8 mouse cellular contexts compared by ENCODE assay signal in genomic region chr17:69383941-69384665, GRCm38 (mm10). TPM values are rescaled to one million over a fixed set of nuclear protein-coding genes. Genes with fewer than 3 reads are reported as not detected.
DNase-seq lines count a peak whose midpoint lies in the region; ATAC-seq lines count a peak whose summit lies in the region.

No protein-coding gene starts in this region.

- H3K4me2 ChIP-seq in intestine, embryonic 16.5 days (ENCODE audit: low read depth, low read length): peak overlapping the region; percentile 83

- H3K9ac ChIP-seq in intestine, embryonic 16.5 days (ENCODE audit: low read depth, low read length): peak overlapping the region; percentile 96

- no peaks in the 10 kb centered on the region for H3K27me3 ChIP-seq in intestine, embryonic 16.5 days (replicated peaks; ENCODE audit: control insufficient read depth, insufficient read depth, low read length)

- DNase-seq in urinary bladder, adult 18-20 months (ENCODE audit: low spot score in 2 of 2): peak; percentile 40 to 68
- no peak for DNase-seq in urinary bladder, adult 2 months (ENCODE audit: low spot score)
- peak; percentile 43 for DNase-seq in embryo, embryonic 11.5 days (ENCODE audit: low read depth, low spot score)
- DNase-seq in gastrocnemius, postnatal 36 days: peak; percentile 45 to 72
- peak; percentile 78 to 88 for DNase-seq in left cerebral cortex, postnatal 25 days (ENCODE audit: low spot score in 2 of 2)
- peak; percentile 73 for DNase-seq in mesoderm, embryonic 11.5 days (ENCODE audit: low read depth, low spot score)
- DNase-seq in skeletal muscle tissue, adult 2 months (ENCODE audit: low read depth, low spot score): peak; percentile 60

- under 1% methylated on average over 37 of the region's 37 CpGs for WGBS in intestine, embryonic 16.5 days

- ATAC-seq in intestine, embryonic 16.5 days: peak; percentile 10

- peak overlapping the region; percentile 100 for H3K27ac ChIP-seq in intestine, embryonic 16.5 days (ENCODE audit: low read length)

- H3K9me3 ChIP-seq in intestine, embryonic 16.5 days (ENCODE audit: control insufficient read depth, low read length): no peaks in the 10 kb centered on the region

- peaks cover 10% of the 10 kb centered on the region for H3K4me1 ChIP-seq in intestine, embryonic 16.5 days (ENCODE audit: control insufficient read depth, insufficient read depth, low read length)

- intact Hi-C loops in gastrocnemius, postnatal 36 days (cut with DNase I): loop anchor here (5.0 kb wide), 1 partner anchor 33 kb away; no protein-coding TSS in a partner anchor
- intact Hi-C loops in left cerebral cortex, postnatal 25 days (cut with DNase I): loop anchor here (1.0 kb wide), 1 partner anchor 33 kb away; no protein-coding TSS in a partner anchor

- peak overlapping the region; percentile 86 for H3K4me3 ChIP-seq in intestine, embryonic 16.5 days (ENCODE audit: low read length)

- peaks cover 14% of the 10 kb centered on the region for H3K36me3 ChIP-seq in intestine, embryonic 16.5 days (ENCODE audit: control insufficient read depth, insufficient read depth, low read length)

RNA-seq across cellular contexts. Expression of gene Zbtb14, which starts 1.3 kb away (rescaled TPM):
- 12.9 and 16.0 TPM in 2 replicates for polyA plus RNA-seq in urinary bladder, adult 2 months (2012; rRNA removed)
- total RNA-seq in gastrocnemius, postnatal 36 days (2021): 1 to 10 TPM; 5.9 to 6.1 TPM
- 11.9 and 12.0 TPM in 2 replicates for polyA plus RNA-seq in intestine, embryonic 16.5 days (2015; fragmentation: Nextera tagmentation; extraction: Ambion mirVana)
- total RNA-seq in left cerebral cortex, postnatal 25 days (2021): 10 to 100 TPM; 23.5 to 23.9 TPM

RNA-seq across cellular contexts. Expression of gene Akain1, which starts 55.0 kb away (rescaled TPM):
- not detected in 2 replicates for polyA plus RNA-seq in urinary bladder, adult 2 months (2012; rRNA removed)
- not detected for total RNA-seq in gastrocnemius, postnatal 36 days (2021)
- polyA plus RNA-seq in intestine, embryonic 16.5 days (2015; fragmentation: Nextera tagmentation; extraction: Ambion mirVana): not detected in 2 replicates
- 1 to 10 TPM; 4.6 to 4.7 TPM for total RNA-seq in left cerebral cortex, postnatal 25 days (2021)

Comparison
In these comparisons a context has a peak if more than half of its experiments do, and no peak if none do; other contexts are left out.
1. RNA of gene Akain1, which starts 55.0 kb away (total RNA-seq): 4.6 to 4.7 TPM in left cerebral cortex, postnatal 25 days; not detected in gastrocnemius, postnatal 36 days; every median in the first group is over 4 times any median in the second.